Mouse (Mus musculus): ENCODE data around the gene Ptprf. TPM values are rescaled to one million over a fixed set of nuclear protein-coding genes. Genes with fewer than 3 reads are reported as not detected.
A peak's percentile ranks its signal among the peaks of the same experiment; 100 is the strongest.

The Ptprf gene
- total RNA-seq, 2 experiments from 2014 or later: 140 to 142 TPM

- DNase-seq (ENCODE audit: low spot score in 2 of 2): peak; percentile 67 to 77
Observed at GRCm38 (mm10) chr4:118260551-118261267, 30.5 kb downstream of the Ptprf start.

- DNase-seq (ENCODE audit: low spot score in 2 of 2): peak in 1 of 2 experiments; percentile 48
Observed at GRCm38 (mm10) chr4:118259782-118260463, 31.3 kb downstream of the Ptprf start.

- DNase-seq (ENCODE audit: low spot score in 2 of 2): no peak
Observed at GRCm38 (mm10) chr4:118257977-118258376, 33.2 kb downstream of the Ptprf start.

- no peak for DNase-seq (ENCODE audit: low spot score in 2 of 2)
Observed at GRCm38 (mm10) chr4:118257416-118257815, 33.8 kb downstream of the Ptprf start.

GRCm38 (mm10) chr4:118256217-118256616 is 35.0 kb downstream of the Ptprf start:
- DNase-seq (ENCODE audit: low spot score in 2 of 2): no peak

GRCm38 (mm10) chr4:118254953-118255352 is 36.3 kb downstream of the Ptprf start:
- DNase-seq (ENCODE audit: low spot score in 2 of 2): no peak

- no peak for DNase-seq (ENCODE audit: low spot score in 2 of 2)
Observed at GRCm38 (mm10) chr4:118247323-118247722, 43.9 kb downstream of the Ptprf start.

GRCm38 (mm10) chr4:118245847-118246246 is 45.4 kb downstream of the Ptprf start:
- peak in 1 of 2 experiments; percentile 32 for DNase-seq (ENCODE audit: low spot score in 2 of 2)

- no peak for DNase-seq (ENCODE audit: low spot score in 2 of 2)
Observed at GRCm38 (mm10) chr4:118243791-118244190, 47.4 kb downstream of the Ptprf start.

- DNase-seq (ENCODE audit: low spot score in 2 of 2): no peak
Observed at GRCm38 (mm10) chr4:118243298-118243697, 47.9 kb downstream of the Ptprf start.

- no peak for DNase-seq (ENCODE audit: low spot score in 2 of 2)
Observed at GRCm38 (mm10) chr4:118239960-118240689, 51.1 kb downstream of the Ptprf start.

- no peak for DNase-seq (ENCODE audit: low spot score in 2 of 2)
Observed at GRCm38 (mm10) chr4:118238666-118239065, 52.5 kb downstream of the Ptprf start.

- no peak for DNase-seq (ENCODE audit: low spot score in 2 of 2)
Observed at GRCm38 (mm10) chr4:118236871-118237270, 54.3 kb downstream of the Ptprf start.

GRCm38 (mm10) chr4:118234711-118235388 is 56.4 kb downstream of the Ptprf start:
- DNase-seq (ENCODE audit: low spot score in 2 of 2): no peak

GRCm38 (mm10) chr4:118233886-118234285 is 57.3 kb downstream of the Ptprf start:
- DNase-seq (ENCODE audit: low spot score in 2 of 2): no peak

- no peak for DNase-seq (ENCODE audit: low spot score in 2 of 2)
Observed at GRCm38 (mm10) chr4:118231861-118232260, 59.3 kb downstream of the Ptprf start.

- no peak for DNase-seq (ENCODE audit: low spot score in 2 of 2)
Observed at GRCm38 (mm10) chr4:118229035-118229770, 62.0 kb downstream of the Ptprf start.

GRCm38 (mm10) chr4:118227398-118227797 is 63.8 kb downstream of the Ptprf start:
- no peak for DNase-seq (ENCODE audit: low spot score in 2 of 2)

GRCm38 (mm10) chr4:118221261-118221660 is 69.9 kb downstream of the Ptprf start:
- no peak for DNase-seq (ENCODE audit: low spot score in 2 of 2)

- DNase-seq (ENCODE audit: low spot score in 2 of 2): no peak
Observed at GRCm38 (mm10) chr4:118220756-118221155, 70.4 kb downstream of the Ptprf start.

GRCm38 (mm10) chr4:118219487-118219886 is 71.7 kb downstream of the Ptprf start:
- DNase-seq (ENCODE audit: low spot score in 2 of 2): no peak
